Mouse (Mus musculus) adrenal gland, adult 8-10 months (tissue): Measurements from ENCODE around the gene Cops4. TPM values are rescaled to one million over a fixed set of nuclear protein-coding genes. Genes with fewer than 3 reads are reported as not detected.
A peak's percentile ranks its signal among the peaks of the same experiment; 100 is the strongest.

ENCODE experiments used
- DNase-seq: peaks from one replicate; pipeline ENCODE4 v3.0.0; 2022
- total RNA-seq, 4 experiments: library from RNA; stranded (reverse); gene quantifications; 2 replicates each; pipeline ENCODE4 v1.2.4; 2022

Gene Cops4
- 10 to 100 TPM; 77.6 to 83.4 (median 80.5) TPM for total RNA-seq

GRCm38 (mm10) chr5:100518049-100519026 is at the start of gene Cops4:
TSS of gene Cops4 (plus strand) at chr5:100518309.
- DNase-seq = peak; percentile 97

- DNase-seq = no peak
Observed at GRCm38 (mm10) chr5:100476328-100476727, 41.8 kb upstream of the Cops4 start.

GRCm38 (mm10) chr5:100477604-100478003 is 40.5 kb upstream of the Cops4 start:
- DNase-seq = no peak

- DNase-seq = no peak
Observed at GRCm38 (mm10) chr5:100483569-100483968, 34.5 kb upstream of the Cops4 start.

GRCm38 (mm10) chr5:100487120-100487519 is 31.0 kb upstream of the Cops4 start:
- no peak for DNase-seq

- DNase-seq = no peak
Observed at GRCm38 (mm10) chr5:100488231-100488630, 29.9 kb upstream of the Cops4 start.

GRCm38 (mm10) chr5:100489340-100489739 is 28.8 kb upstream of the Cops4 start:
- DNase-seq = no peak

GRCm38 (mm10) chr5:100491704-100492103 is 26.4 kb upstream of the Cops4 start:
- no peak for DNase-seq

- DNase-seq = peak; percentile 80
Observed at GRCm38 (mm10) chr5:100498436-100499180, 19.5 kb upstream of the Cops4 start.

GRCm38 (mm10) chr5:100499243-100499642 is 18.9 kb upstream of the Cops4 start:
- no peak for DNase-seq

- peak; percentile 33 for DNase-seq
Observed at GRCm38 (mm10) chr5:100499831-100500304, 18.2 kb upstream of the Cops4 start.

- DNase-seq = peak; percentile 89
Observed at GRCm38 (mm10) chr5:100500458-100500961, 17.6 kb upstream of the Cops4 start, which contains the start of gene Lin54. TSS of gene Lin54 (minus strand) at chr5:100500639.

- DNase-seq = no peak
Observed at GRCm38 (mm10) chr5:100501267-100501666, 16.8 kb upstream of the Cops4 start.

GRCm38 (mm10) chr5:100509247-100509646 is 8.9 kb upstream of the Cops4 start:
- DNase-seq = no peak

GRCm38 (mm10) chr5:100512576-100512975 is 5.5 kb upstream of the Cops4 start:
- no peak for DNase-seq

GRCm38 (mm10) chr5:100519027-100519411 is 910 bp downstream of the Cops4 start:
- DNase-seq = no peak

GRCm38 (mm10) chr5:100520223-100520622 is 2.1 kb downstream of the Cops4 start:
- DNase-seq = no peak

GRCm38 (mm10) chr5:100523331-100523730 is 5.2 kb downstream of the Cops4 start:
- DNase-seq = no peak

- no peak for DNase-seq
Observed at GRCm38 (mm10) chr5:100524921-100525320, 6.8 kb downstream of the Cops4 start.

- DNase-seq = no peak
Observed at GRCm38 (mm10) chr5:100525620-100526019, 7.5 kb downstream of the Cops4 start.

GRCm38 (mm10) chr5:100526164-100526563 is 8.1 kb downstream of the Cops4 start:
- DNase-seq = no peak

GRCm38 (mm10) chr5:100535826-100536225 is 17.7 kb downstream of the Cops4 start:
- no peak for DNase-seq

GRCm38 (mm10) chr5:100536638-100537037 is 18.5 kb downstream of the Cops4 start:
- no peak for DNase-seq
